Mouse (Mus musculus): ENCODE measurements at regions not wholly inside any gene's neighbourhood (a gene's known extent, or its start where the extent isn't known, plus 50 kb on each side); places are given as distances from the start of the nearest gene placed in this dataset.
"Not testable (repeated sequence)": the region's sequence is repeated elsewhere in the genome, so short reads cannot be mapped to it uniquely, and the experiment has no call there.

GRCm38 (mm10) chr12:5975926-5976325 lies 600.4 kb upstream of the Klhl29 start:
- TF ChIP-seq POLR2A (IDR thresholded peaks at IDR 0.05; ENCODE audit: low read depth, low read length) (no peak), CTCF (IDR thresholded peaks at IDR 0.05; ENCODE audit: borderline replicate concordance, insufficient read depth, low read length) (no peak)
- H3K4me3 ChIP-seq (ENCODE audit: insufficient read depth, low read length) = no peak overlapping the region
- no peaks in the 10 kb centered on the region for H3K4me1 ChIP-seq (ENCODE audit: control insufficient read depth, insufficient read depth, low read length)
- H3K27ac ChIP-seq (ENCODE audit: insufficient read depth, low read length) = no peak overlapping the region

GRCm38 (mm10) chr12:5969556-5969955 lies 594.1 kb upstream of the Klhl29 start:
- no peak overlapping the region for H3K4me3 ChIP-seq (ENCODE audit: insufficient read depth, low read length)
- H3K4me1 ChIP-seq (ENCODE audit: control insufficient read depth, insufficient read depth, low read length) = no peaks in the 10 kb centered on the region
- no peak overlapping the region for H3K27ac ChIP-seq (ENCODE audit: insufficient read depth, low read length)
- TF ChIP-seq CTCF (IDR thresholded peaks at IDR 0.05; ENCODE audit: borderline replicate concordance, insufficient read depth, low read length) = no peak

- H3K4me1 ChIP-seq (ENCODE audit: control insufficient read depth, insufficient read depth, low read length) = no peaks in the 10 kb centered on the region
- H3K27ac ChIP-seq (ENCODE audit: insufficient read depth, low read length) = no peak overlapping the region
- TF ChIP-seq POLR2A (IDR thresholded peaks at IDR 0.05; ENCODE audit: low read depth, low read length) (no peak), CTCF (IDR thresholded peaks at IDR 0.05; ENCODE audit: borderline replicate concordance, insufficient read depth, low read length) (no peak)
- no peak overlapping the region for H3K4me3 ChIP-seq (ENCODE audit: insufficient read depth, low read length)
Observed at GRCm38 (mm10) chr12:5956141-5956540, 580.7 kb upstream of the Klhl29 start.

GRCm38 (mm10) chr12:5955564-5955963 lies 580.1 kb upstream of the Klhl29 start:
- TF ChIP-seq POLR2A (IDR thresholded peaks at IDR 0.05; ENCODE audit: low read depth, low read length) (no peak), CTCF (IDR thresholded peaks at IDR 0.05; ENCODE audit: borderline replicate concordance, insufficient read depth, low read length) (no peak)
- H3K4me1 ChIP-seq (ENCODE audit: control insufficient read depth, insufficient read depth, low read length) = no peaks in the 10 kb centered on the region
- no peak overlapping the region for H3K4me3 ChIP-seq (ENCODE audit: insufficient read depth, low read length)
- no peak overlapping the region for H3K27ac ChIP-seq (ENCODE audit: insufficient read depth, low read length)

GRCm38 (mm10) chr12:5943346-5943925 lies 568.0 kb upstream of the Klhl29 start:
- no peak for TF ChIP-seq CTCF (IDR thresholded peaks at IDR 0.05; ENCODE audit: borderline replicate concordance, insufficient read depth, low read length)
- TF ChIP-seq POLR2A (IDR thresholded peaks at IDR 0.05; ENCODE audit: low read depth, low read length) = no peak
- no peak overlapping the region for H3K4me3 ChIP-seq (ENCODE audit: insufficient read depth, low read length)
- H3K27ac ChIP-seq (ENCODE audit: insufficient read depth, low read length) = no peak overlapping the region
- H3K4me1 ChIP-seq (ENCODE audit: control insufficient read depth, insufficient read depth, low read length) = no peaks in the 10 kb centered on the region

- TF ChIP-seq POLR2A (IDR thresholded peaks at IDR 0.05; ENCODE audit: low read depth, low read length) (no peak), CTCF (IDR thresholded peaks at IDR 0.05; ENCODE audit: borderline replicate concordance, insufficient read depth, low read length) (no peak)
- no peaks in the 10 kb centered on the region for H3K4me1 ChIP-seq (ENCODE audit: control insufficient read depth, insufficient read depth, low read length)
- no peak overlapping the region for H3K27ac ChIP-seq (ENCODE audit: insufficient read depth, low read length)
- no peak overlapping the region for H3K4me3 ChIP-seq (ENCODE audit: insufficient read depth, low read length)
Observed at GRCm38 (mm10) chr12:5921262-5921661, 545.8 kb upstream of the Klhl29 start.

- Histone ChIP-seq H3K4me3 (ENCODE audit: insufficient read depth, low read length) (no peak overlapping the region), H3K27ac (ENCODE audit: insufficient read depth, low read length) (no peak overlapping the region), H3K4me1 (ENCODE audit: control insufficient read depth, insufficient read depth, low read length) (no peaks in the 10 kb centered on the region)
- TF ChIP-seq CTCF (IDR thresholded peaks at IDR 0.05; ENCODE audit: borderline replicate concordance, insufficient read depth, low read length) = no peak
- TF ChIP-seq POLR2A (IDR thresholded peaks at IDR 0.05; ENCODE audit: low read depth, low read length) = no peak
Observed at GRCm38 (mm10) chr12:5918030-5918429, 542.5 kb upstream of the Klhl29 start.

- H3K27ac ChIP-seq (ENCODE audit: insufficient read depth, low read length) = no peak overlapping the region
- TF ChIP-seq POLR2A (IDR thresholded peaks at IDR 0.05; ENCODE audit: low read depth, low read length) (no peak), CTCF (IDR thresholded peaks at IDR 0.05; ENCODE audit: borderline replicate concordance, insufficient read depth, low read length) (no peak)
- H3K4me3 ChIP-seq (ENCODE audit: insufficient read depth, low read length) = no peak overlapping the region
- H3K4me1 ChIP-seq (ENCODE audit: control insufficient read depth, insufficient read depth, low read length) = no peaks in the 10 kb centered on the region
Observed at GRCm38 (mm10) chr12:5906251-5906650, 530.8 kb upstream of the Klhl29 start.

- not testable (repeated sequence) for H3K4me3 ChIP-seq (ENCODE audit: insufficient read depth, low read length); H3K4me1 ChIP-seq (ENCODE audit: control insufficient read depth, insufficient read depth, low read length); H3K27ac ChIP-seq (ENCODE audit: insufficient read depth, low read length)
Observed at GRCm38 (mm10) chr12:5891786-5892185, 516.3 kb upstream of the Klhl29 start.

- H3K4me3 ChIP-seq (ENCODE audit: insufficient read depth, low read length) = no peak overlapping the region
- TF ChIP-seq CTCF (IDR thresholded peaks at IDR 0.05; ENCODE audit: borderline replicate concordance, insufficient read depth, low read length) (no peak), POLR2A (IDR thresholded peaks at IDR 0.05; ENCODE audit: low read depth, low read length) (no peak)
- no peaks in the 10 kb centered on the region for H3K4me1 ChIP-seq (ENCODE audit: control insufficient read depth, insufficient read depth, low read length)
- no peak overlapping the region for H3K27ac ChIP-seq (ENCODE audit: insufficient read depth, low read length)
Observed at GRCm38 (mm10) chr12:5866701-5867100, 491.2 kb upstream of the Klhl29 start.

- Histone ChIP-seq H3K4me1 (ENCODE audit: control insufficient read depth, insufficient read depth, low read length) (no peaks in the 10 kb centered on the region), H3K4me3 (ENCODE audit: insufficient read depth, low read length) (no peak overlapping the region), H3K27ac (ENCODE audit: insufficient read depth, low read length) (no peak overlapping the region)
- TF ChIP-seq POLR2A (IDR thresholded peaks at IDR 0.05; ENCODE audit: low read depth, low read length) = no peak
- no peak for TF ChIP-seq CTCF (IDR thresholded peaks at IDR 0.05; ENCODE audit: borderline replicate concordance, insufficient read depth, low read length)
Observed at GRCm38 (mm10) chr12:5859795-5860194, 484.3 kb upstream of the Klhl29 start.
